Mouse (Mus musculus) bone marrow, adult 2 months (tissue): ENCODE data around the gene Rpl18.

Experiments used
- CTCF ChIP-seq: fragments of 200-500 bp; IDR thresholded peaks from 2 replicates; pipeline ENCODE4 v1.5.1; 2011; ENCODE audit warnings: low read length, control low read depth; ENCODE audit not compliant: control insufficient read depth, insufficient read depth
- POLR2A ChIP-seq: fragments of 200-500 bp; IDR thresholded peaks from 2 replicates; pipeline ENCODE4 v1.6.1; 2011; ENCODE audit warnings: low read depth, mild to moderate bottlenecking, control low read depth, low read length, borderline replicate concordance; ENCODE audit not compliant: control insufficient read depth

- TF ChIP-seq CTCF (no peak), POLR2A (no peak)
These were observed 17.4 kb upstream of the Rpl18 start for GRCm38 (mm10) chr7:45697894-45698293.
